Mouse (Mus musculus): Measurements from ENCODE around the gene Dcxr.

GRCm38 (mm10) chr11:120768206-120768605 lies 41.1 kb upstream of the Dcxr start:
- no peak for TF ChIP-seq POLR2A (IDR thresholded peaks at IDR 0.05; ENCODE audit: control insufficient read depth in 1 of 2, insufficient read depth in 1 of 2, low read depth in 1 of 2, low read length in 2 of 2, poor library complexity in 1 of 2)
- no peak for TF ChIP-seq RCOR1 (IDR thresholded peaks at IDR 0.05; ENCODE audit: low read depth, low read length)
- TF ChIP-seq KAT2A (conservative IDR thresholded peaks at IDR 0.05; ENCODE audit: low read depth, low read length) = no peak
- no peak for TF ChIP-seq USF1 (IDR thresholded peaks at IDR 0.05; ENCODE audit: low read depth, low read length)
- no peak for TF ChIP-seq GATA1 (IDR thresholded peaks at IDR 0.05; ENCODE audit: low read depth, low read length)
- no peak for TF ChIP-seq SIN3A (IDR thresholded peaks at IDR 0.05; ENCODE audit: low read length)
- no peak for TF ChIP-seq TBP (IDR thresholded peaks at IDR 0.05; ENCODE audit: low read depth, low read length)

All from MEL (cell line).